Mouse (Mus musculus) frontal cortex, adult (tissue): ENCODE results near the gene Art2b.
A peak's percentile ranks its signal among the peaks of the same experiment; 100 is the strongest.
"Not testable (repeated sequence)": the region's sequence is repeated elsewhere in the genome, so short reads cannot be mapped to it uniquely, and the experiment has no call there.

Source experiments
- ATAC-seq: cut with Nextera tagmentation; 2 replicates; pipeline ENCODE4 v1.9.2; 2017; ENCODE audit warnings: mild to moderate bottlenecking, moderate library complexity, mixed read lengths; ENCODE audit not compliant: low TSS enrichment

The Art2b gene

GRCm38 (mm10) chr7:101564086-101564485, 21.3 kb downstream of the Art2b start:
- no peak for ATAC-seq

- ATAC-seq: not testable (repeated sequence)
Observed at GRCm38 (mm10) chr7:101559393-101559792, 26.0 kb downstream of the Art2b start.

GRCm38 (mm10) chr7:101557391-101557790, 28.0 kb downstream of the Art2b start:
- no peak for ATAC-seq

- ATAC-seq: not testable (repeated sequence)
Observed at GRCm38 (mm10) chr7:101555473-101555872, 29.9 kb downstream of the Art2b start.

- ATAC-seq: no peak
Observed at GRCm38 (mm10) chr7:101551530-101551929, 33.9 kb downstream of the Art2b start.

GRCm38 (mm10) chr7:101550686-101551485, 34.5 kb downstream of the Art2b start:
- ATAC-seq: no peak

- no peak for ATAC-seq
Observed at GRCm38 (mm10) chr7:101549266-101549665, 36.1 kb downstream of the Art2b start.

- ATAC-seq: no peak
Observed at GRCm38 (mm10) chr7:101547651-101548050, 37.7 kb downstream of the Art2b start.

GRCm38 (mm10) chr7:101541734-101542133, 43.7 kb downstream of the Art2b start:
- peak; percentile 76 for ATAC-seq

GRCm38 (mm10) chr7:101541132-101541531, 44.3 kb downstream of the Art2b start:
- ATAC-seq: peak; percentile 89

GRCm38 (mm10) chr7:101540684-101541083, 44.7 kb downstream of the Art2b start:
- ATAC-seq: no peak

GRCm38 (mm10) chr7:101539774-101540173, 45.6 kb downstream of the Art2b start:
- no peak for ATAC-seq

- ATAC-seq: peak; percentile 53; the same call in 1 of the 2 replicates
Observed at GRCm38 (mm10) chr7:101538141-101538933, 47.1 kb downstream of the Art2b start.

GRCm38 (mm10) chr7:101537541-101537940, 47.9 kb downstream of the Art2b start:
- peak; percentile 29; the same call in 1 of the 2 replicates for ATAC-seq

GRCm38 (mm10) chr7:101535517-101535916, 49.9 kb downstream of the Art2b start:
- ATAC-seq: no peak

- no peak for ATAC-seq
Observed at GRCm38 (mm10) chr7:101535102-101535501, 50.3 kb downstream of the Art2b start.

- ATAC-seq: no peak
Observed at GRCm38 (mm10) chr7:101534428-101534827, 51.0 kb downstream of the Art2b start.
